Mouse (Mus musculus) olfactory bulb, adult 2 months (tissue): Measurements from ENCODE around the gene E2f7.

ENCODE experiments used
- CTCF ChIP-seq: fragments of 200-500 bp; IDR thresholded peaks from 2 replicates; pipeline ENCODE4 v1.5.1; 2012; ENCODE audit warnings: low read depth, mild to moderate bottlenecking, low read length, moderate library complexity; ENCODE audit not compliant: insufficient read depth
- POLR2A ChIP-seq: fragments of 200-500 bp; IDR thresholded peaks from 2 replicates; pipeline ENCODE4 v1.6.1; 2012; ENCODE audit warnings: mild to moderate bottlenecking, low read depth, low read length, moderate library complexity; ENCODE audit not compliant: insufficient read depth

- TF ChIP-seq POLR2A: no peak
- TF ChIP-seq CTCF: no peak
Observed at GRCm38 (mm10) chr10:110756271-110756793, 11.1 kb downstream of the E2f7 start.
